Mouse (Mus musculus) E14TG2a.4 (cell line): Measurements from ENCODE around the gene Fam163a.

Experiments used
- CTCF ChIP-seq: conservative IDR thresholded peaks from 2 replicates; pipeline ENCODE4 v1.5.1; 2014; ENCODE audit warnings: low read length
- POU5F1 ChIP-seq: IDR thresholded peaks from 2 replicates; pipeline ENCODE4 v1.6.1; 2014; ENCODE audit warnings: low read length, borderline replicate concordance

GRCm38 (mm10) chr1:156042481-156042880 is 162.3 kb downstream of the Fam163a start:
- no peak for TF ChIP-seq CTCF
- no peak for TF ChIP-seq POU5F1
